Mouse (Mus musculus): ENCODE measurements at regions not wholly inside any gene's neighbourhood (a gene's known extent, or its start where the extent isn't known, plus 50 kb on each side); places are given as distances from the start of the nearest gene placed in this dataset.

- Histone ChIP-seq H3K4me1 (replicated peaks) (0 out of 2 replicates have a peak, but pooled peaks cover 3% of the 10 kb centered on the region), H3K27me3 (no peaks in the 10 kb centered on the region), H3K9me3 (no peaks in the 10 kb centered on the region), H3K27ac (no peak overlapping the region), H3K4me3 (replicated peaks) (no peak overlapping the region), H3K4me2 (no peak overlapping the region), H3K9ac (replicated peaks) (no peak overlapping the region), H3K36me3 (no peaks in the 10 kb centered on the region)
- ATAC-seq (ENCODE audit: insufficient number of reproducible peaks, insufficient read depth, low FRiP score, low TSS enrichment, low read depth), result no peak
- 90% methylated on average over 15 of the region's 15 CpGs for WGBS
Observed at GRCm38 (mm10) chr11:39733434-39734076, 961.4 kb downstream of the Mat2b start.

DNA sequence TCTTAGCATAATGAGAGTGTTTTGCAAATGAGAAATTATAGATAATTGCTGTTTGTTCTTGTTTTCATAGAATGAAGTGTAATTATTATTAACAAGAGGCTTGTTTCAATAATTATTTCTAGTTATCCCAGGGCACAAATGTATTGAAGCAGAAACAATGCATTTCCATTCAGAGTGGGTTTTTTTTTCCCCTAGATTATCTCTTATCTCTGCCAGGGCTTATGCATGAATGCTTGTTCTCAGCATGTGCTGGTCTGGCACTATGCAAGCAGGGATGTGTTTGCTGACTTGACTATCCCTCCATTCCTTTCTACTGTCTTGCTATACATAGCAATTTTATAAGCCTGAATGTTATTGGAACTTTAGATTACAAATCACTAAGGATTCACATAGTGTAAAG, 971.4 kb downstream of the Mat2b start:
- no peaks in the 10 kb centered on the region for H3K27me3 ChIP-seq
- ATAC-seq (ENCODE audit: insufficient number of reproducible peaks, insufficient read depth, low FRiP score, low TSS enrichment, low read depth), result no peak
- no peak overlapping the region for H3K4me3 ChIP-seq (replicated peaks)
- no peak overlapping the region for H3K9ac ChIP-seq (replicated peaks)
- no peaks in the 10 kb centered on the region for H3K36me3 ChIP-seq
- no peaks in the 10 kb centered on the region for H3K4me1 ChIP-seq (replicated peaks)
- no peaks in the 10 kb centered on the region for H3K9me3 ChIP-seq
- H3K4me2 ChIP-seq, result no peak overlapping the region
- no peak overlapping the region for H3K27ac ChIP-seq

DNA sequence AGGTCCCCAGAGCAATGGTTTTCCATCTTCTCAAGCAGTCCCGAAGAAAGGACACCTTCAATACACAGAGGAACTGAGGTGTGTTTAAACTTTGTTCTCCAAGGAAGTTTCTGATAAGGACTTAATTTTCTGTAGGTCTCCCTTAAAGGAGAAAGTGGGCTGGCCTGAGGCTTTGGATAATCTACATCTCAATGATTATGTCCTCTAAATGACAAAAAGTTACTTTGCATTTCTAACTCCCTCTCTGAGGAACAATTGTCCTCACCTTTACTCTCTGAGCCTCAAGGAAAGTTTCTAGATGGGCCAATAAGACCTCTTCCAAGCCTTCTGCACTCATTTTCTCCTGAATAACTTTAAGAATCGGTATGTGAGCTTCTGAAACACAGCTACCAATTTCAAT, 1016.5 kb downstream of the Mat2b start:
- Histone ChIP-seq H3K27me3 (no peaks in the 10 kb centered on the region), H3K4me3 (replicated peaks) (no peak overlapping the region), H3K9me3 (no peaks in the 10 kb centered on the region), H3K9ac (replicated peaks) (no peak overlapping the region), H3K4me1 (replicated peaks) (no peaks in the 10 kb centered on the region), H3K36me3 (no peaks in the 10 kb centered on the region), H3K27ac (no peak overlapping the region), H3K4me2 (no peak overlapping the region)
- ATAC-seq (ENCODE audit: insufficient number of reproducible peaks, insufficient read depth, low FRiP score, low TSS enrichment, low read depth), result no peak
- 74% methylated on average over 2 of the region's 2 CpGs for WGBS

GRCm38 (mm10) chr11:39653595-39653994, 1041.4 kb downstream of the Mat2b start:
- Histone ChIP-seq H3K36me3 (no peaks in the 10 kb centered on the region), H3K27me3 (no peaks in the 10 kb centered on the region), H3K4me2 (no peak overlapping the region), H3K9me3 (no peaks in the 10 kb centered on the region), H3K4me3 (replicated peaks) (no peak overlapping the region), H3K9ac (replicated peaks) (no peak overlapping the region), H3K4me1 (replicated peaks) (no peaks in the 10 kb centered on the region), H3K27ac (no peak overlapping the region)
- ATAC-seq (ENCODE audit: insufficient number of reproducible peaks, insufficient read depth, low FRiP score, low TSS enrichment, low read depth), result no peak
- 77% methylated on average over 5 of the region's 5 CpGs for WGBS

- H3K27me3 ChIP-seq, result no peaks in the 10 kb centered on the region
- no peak overlapping the region for H3K4me3 ChIP-seq (replicated peaks)
- no peak overlapping the region for H3K27ac ChIP-seq
- H3K4me1 ChIP-seq (replicated peaks), result no peaks in the 10 kb centered on the region
- H3K9ac ChIP-seq (replicated peaks), result no peak overlapping the region
- WGBS, result 89% methylated on average over 1 of the region's 1 CpGs
- no peaks in the 10 kb centered on the region for H3K9me3 ChIP-seq
- H3K4me2 ChIP-seq, result no peak overlapping the region
- no peak for ATAC-seq (ENCODE audit: insufficient number of reproducible peaks, insufficient read depth, low FRiP score, low TSS enrichment, low read depth)
- no peaks in the 10 kb centered on the region for H3K36me3 ChIP-seq
Observed at GRCm38 (mm10) chr11:39619356-39619755, 1075.6 kb downstream of the Mat2b start.

DNA sequence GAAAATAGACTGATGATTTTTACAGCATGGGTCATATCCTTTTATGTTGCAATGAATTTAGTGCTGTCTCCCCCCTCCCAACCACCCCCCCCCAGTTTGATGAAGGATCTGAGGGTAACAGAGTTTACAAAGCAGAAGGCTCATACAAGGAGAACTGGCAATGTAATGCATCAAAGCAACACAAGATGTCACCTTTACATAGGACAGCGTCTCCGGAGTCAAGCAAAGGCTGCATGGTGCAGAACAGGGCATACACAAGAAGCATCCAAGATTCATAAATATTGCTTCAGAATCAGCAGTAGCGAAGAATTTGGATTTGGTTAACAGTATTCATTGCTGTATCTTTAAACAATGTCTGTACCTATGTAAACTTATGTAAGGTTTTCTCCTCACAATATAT, 1079.2 kb downstream of the Mat2b start:
- no peak for ATAC-seq (ENCODE audit: insufficient number of reproducible peaks, insufficient read depth, low FRiP score, low TSS enrichment, low read depth)
- Histone ChIP-seq H3K4me3 (replicated peaks) (no peak overlapping the region), H3K9me3 (no peaks in the 10 kb centered on the region), H3K4me1 (replicated peaks) (no peaks in the 10 kb centered on the region), H3K4me2 (no peak overlapping the region), H3K36me3 (no peaks in the 10 kb centered on the region), H3K9ac (replicated peaks) (no peak overlapping the region), H3K27ac (no peak overlapping the region), H3K27me3 (no peaks in the 10 kb centered on the region)
- 86% methylated on average over 3 of the region's 3 CpGs for WGBS

DNA sequence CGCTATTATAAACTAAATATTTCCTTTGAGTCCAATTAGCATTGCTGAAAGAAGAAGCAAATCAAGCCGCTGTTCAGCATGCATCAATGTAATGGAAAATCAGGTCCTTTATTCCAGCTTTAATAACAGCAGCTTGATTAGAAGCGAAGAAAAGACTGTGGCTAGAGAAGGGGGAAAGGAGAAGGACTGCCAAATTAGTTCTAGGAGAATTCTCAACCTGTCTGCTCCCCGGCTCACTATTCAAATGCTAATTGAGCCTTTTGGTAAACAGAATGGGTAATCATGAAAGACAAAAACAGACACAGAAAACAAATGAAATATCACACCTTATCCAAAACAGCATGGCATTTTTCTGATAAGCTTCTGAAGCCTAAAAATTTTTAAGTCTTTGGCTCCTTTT, 1098.5 kb downstream of the Mat2b start:
- H3K4me1 ChIP-seq (replicated peaks), result no peaks in the 10 kb centered on the region
- no peak overlapping the region for H3K27ac ChIP-seq
- no peak for ATAC-seq (ENCODE audit: insufficient number of reproducible peaks, insufficient read depth, low FRiP score, low TSS enrichment, low read depth)
- no peaks in the 10 kb centered on the region for H3K9me3 ChIP-seq
- H3K4me2 ChIP-seq, result no peak overlapping the region
- no peak overlapping the region for H3K9ac ChIP-seq (replicated peaks)
- no peaks in the 10 kb centered on the region for H3K36me3 ChIP-seq
- no peak overlapping the region for H3K4me3 ChIP-seq (replicated peaks)
- no peaks in the 10 kb centered on the region; the same call in 1 of the 2 replicates for H3K27me3 ChIP-seq
- 29% methylated on average over 4 of the region's 4 CpGs for whole genome bisulfite sequencing

DNA sequence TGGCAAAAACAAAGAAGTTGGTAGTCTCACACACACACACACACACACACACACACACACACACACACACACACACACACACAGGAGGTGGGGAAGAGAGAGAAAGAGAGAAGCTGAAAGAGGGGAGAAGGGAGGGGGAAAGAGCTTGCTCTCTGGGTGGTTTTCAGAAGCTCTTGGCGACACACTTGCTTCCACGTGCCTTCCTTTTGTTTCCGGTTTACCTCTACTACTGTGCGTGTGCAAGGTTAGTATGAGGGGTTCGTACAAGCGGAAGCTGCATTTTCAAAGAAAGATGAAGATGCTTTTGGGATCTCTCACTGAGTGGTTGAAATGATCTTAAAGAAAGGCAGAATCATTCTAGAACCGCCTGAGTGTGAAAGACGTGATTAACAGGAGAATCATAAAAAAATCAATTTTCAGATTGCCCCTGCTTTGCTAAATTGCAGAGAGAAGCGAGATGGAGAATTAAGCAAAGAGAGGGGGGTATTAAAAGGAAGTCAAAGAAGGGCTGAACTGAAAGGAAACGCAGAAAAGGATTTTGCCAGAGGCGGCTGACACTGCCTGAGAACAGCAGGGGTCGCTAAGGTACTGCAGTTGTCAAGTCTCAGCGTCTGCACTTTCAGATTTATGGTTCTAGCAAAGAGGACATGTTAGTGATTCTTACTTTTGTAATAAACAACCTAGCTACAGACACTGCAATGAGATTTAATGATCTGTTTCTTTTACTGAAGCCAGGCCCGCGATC, 1106.2 kb downstream of the Mat2b start:
- H3K4me3 ChIP-seq (replicated peaks), result no peak overlapping the region; the same call in 1 of the 2 replicates
- 17% methylated on average over 15 of the region's 15 CpGs for WGBS
- no peaks in the 10 kb centered on the region for H3K9me3 ChIP-seq
- H3K4me1 ChIP-seq (replicated peaks), result no peaks in the 10 kb centered on the region
- no peak overlapping the region for H3K9ac ChIP-seq (replicated peaks)
- H3K4me2 ChIP-seq, result peak overlapping the region; percentile 44
- no peaks in the 10 kb centered on the region for H3K36me3 ChIP-seq
- peak; percentile 42; the same call in 1 of the 2 replicates for ATAC-seq (ENCODE audit: insufficient number of reproducible peaks, insufficient read depth, low FRiP score, low TSS enrichment, low read depth)
- no peak overlapping the region for H3K27ac ChIP-seq
- no peaks in the 10 kb centered on the region; the same call in 1 of the 2 replicates for H3K27me3 ChIP-seq

GRCm38 (mm10) chr11:39558287-39558686, 1136.7 kb downstream of the Mat2b start:
- H3K4me3 ChIP-seq (replicated peaks), result no peak overlapping the region
- H3K4me1 ChIP-seq (replicated peaks), result no peaks in the 10 kb centered on the region
- no peaks in the 10 kb centered on the region for H3K27me3 ChIP-seq
- no peak for ATAC-seq (ENCODE audit: insufficient number of reproducible peaks, insufficient read depth, low FRiP score, low TSS enrichment, low read depth)
- no peak overlapping the region for H3K4me2 ChIP-seq
- no peak overlapping the region for H3K27ac ChIP-seq
- WGBS, result 44% methylated on average over 3 of the region's 3 CpGs
- H3K9ac ChIP-seq (replicated peaks), result no peak overlapping the region
- no peaks in the 10 kb centered on the region for H3K36me3 ChIP-seq
- no peaks in the 10 kb centered on the region for H3K9me3 ChIP-seq

- no peak for ATAC-seq (ENCODE audit: insufficient number of reproducible peaks, insufficient read depth, low FRiP score, low TSS enrichment, low read depth)
- Histone ChIP-seq H3K9ac (replicated peaks) (no peak overlapping the region), H3K4me1 (replicated peaks) (no peaks in the 10 kb centered on the region), H3K27me3 (no peaks in the 10 kb centered on the region), H3K4me2 (no peak overlapping the region), H3K4me3 (replicated peaks) (no peak overlapping the region), H3K9me3 (no peaks in the 10 kb centered on the region), H3K36me3 (no peaks in the 10 kb centered on the region), H3K27ac (no peak overlapping the region)
- WGBS, result 69% methylated on average over 3 of the region's 3 CpGs
Observed at GRCm38 (mm10) chr11:39550066-39550465, 1144.9 kb downstream of the Mat2b start.

- no peak for ATAC-seq (ENCODE audit: insufficient number of reproducible peaks, insufficient read depth, low FRiP score, low TSS enrichment, low read depth)
- Histone ChIP-seq H3K36me3 (no peaks in the 10 kb centered on the region), H3K27ac (no peak overlapping the region), H3K4me1 (replicated peaks) (no peaks in the 10 kb centered on the region), H3K4me3 (replicated peaks) (no peak overlapping the region), H3K27me3 (no peaks in the 10 kb centered on the region), H3K4me2 (no peak overlapping the region), H3K9me3 (no peaks in the 10 kb centered on the region), H3K9ac (replicated peaks) (no peak overlapping the region)
- WGBS, result 34% methylated on average over 7 of the region's 7 CpGs
Observed at GRCm38 (mm10) chr11:39524866-39525649, 1169.9 kb downstream of the Mat2b start.

Data from limb, embryonic 12.5 days (tissue).